Mouse (Mus musculus) olfactory bulb, adult 2 months (tissue): ENCODE results near the gene Gpr3. TPM values are rescaled to one million over a fixed set of nuclear protein-coding genes. Genes with fewer than 3 reads are reported as not detected.

Experiments used
- H3K27ac ChIP-seq: fragments of 200-500 bp; 2 replicates; pipeline ENCODE4 v1.5.1; 2012; ENCODE audit warnings: low read depth, low read length; ENCODE audit not compliant: insufficient read depth
- H3K4me1 ChIP-seq: fragments of 200-500 bp; 2 replicates; pipeline ENCODE4 v1.6.1; 2012; ENCODE audit warnings: low read length; ENCODE audit not compliant: control insufficient read depth, insufficient read depth
- H3K4me3 ChIP-seq: fragments of 200-500 bp; 2 replicates; pipeline ENCODE4 v1.5.1; 2012; ENCODE audit warnings: mild to moderate bottlenecking, low read depth, low read length, moderate library complexity; ENCODE audit not compliant: insufficient read depth
- CTCF ChIP-seq: fragments of 200-500 bp; IDR thresholded peaks from 2 replicates; pipeline ENCODE4 v1.5.1; 2012; ENCODE audit warnings: low read depth, mild to moderate bottlenecking, low read length, moderate library complexity; ENCODE audit not compliant: insufficient read depth
- POLR2A ChIP-seq: fragments of 200-500 bp; IDR thresholded peaks from 2 replicates; pipeline ENCODE4 v1.6.1; 2012; ENCODE audit warnings: mild to moderate bottlenecking, low read depth, low read length, moderate library complexity; ENCODE audit not compliant: insufficient read depth
- WGBS: fragments of 180-500 bp; shearing (Covaris S2); methylation state at CpG from one replicate; pipeline ENCODE4 v1.1.7; 2018; 5-methylcytosine and 5-hydroxymethylcytosine counted together
- polyA plus RNA-seq: library from polyadenylated mRNA; stranded (reverse); fragments of >200 nt; gene quantifications from 2 replicates; pipeline ENCODE4 v1.2.4, GENCODE M21; 2012; ENCODE audit warnings: low replicate concordance; ENCODE audit not compliant: missing spikeins, insufficient read depth, insufficient read length

Gpr3 gene
- polyA plus RNA-seq, 1 experiment, result not detected

DNA sequence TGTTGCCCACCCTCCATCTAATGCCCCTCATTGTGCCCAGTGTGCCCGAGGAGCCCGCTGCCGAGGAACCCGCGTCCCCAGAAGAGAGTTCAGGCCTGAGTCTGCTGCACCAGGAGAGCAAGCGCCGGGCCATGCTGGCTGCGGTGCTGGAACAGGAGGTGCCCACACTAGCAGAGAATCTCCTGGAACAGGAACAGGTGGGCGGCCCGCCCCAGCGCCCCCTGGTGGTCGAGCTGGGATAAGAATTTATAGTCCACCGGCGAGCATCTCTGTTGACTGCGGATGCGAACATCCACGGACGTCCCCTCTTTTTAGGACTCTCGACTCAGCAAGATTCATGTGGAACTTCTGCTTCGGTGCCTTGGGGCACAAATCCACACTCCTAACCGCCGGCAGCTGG is 38.3 kb upstream of the Gpr3 start:
- H3K27ac ChIP-seq, result no peak overlapping the region
- H3K4me1 ChIP-seq, result peaks cover 10% of the 10 kb centered on the region
- WGBS, result 5% methylated on average over 22 of the region's 22 CpGs
- H3K4me3 ChIP-seq, result peak overlapping the region; percentile 23
- peak; percentile 90 for TF ChIP-seq CTCF
- no peak for TF ChIP-seq POLR2A

DNA sequence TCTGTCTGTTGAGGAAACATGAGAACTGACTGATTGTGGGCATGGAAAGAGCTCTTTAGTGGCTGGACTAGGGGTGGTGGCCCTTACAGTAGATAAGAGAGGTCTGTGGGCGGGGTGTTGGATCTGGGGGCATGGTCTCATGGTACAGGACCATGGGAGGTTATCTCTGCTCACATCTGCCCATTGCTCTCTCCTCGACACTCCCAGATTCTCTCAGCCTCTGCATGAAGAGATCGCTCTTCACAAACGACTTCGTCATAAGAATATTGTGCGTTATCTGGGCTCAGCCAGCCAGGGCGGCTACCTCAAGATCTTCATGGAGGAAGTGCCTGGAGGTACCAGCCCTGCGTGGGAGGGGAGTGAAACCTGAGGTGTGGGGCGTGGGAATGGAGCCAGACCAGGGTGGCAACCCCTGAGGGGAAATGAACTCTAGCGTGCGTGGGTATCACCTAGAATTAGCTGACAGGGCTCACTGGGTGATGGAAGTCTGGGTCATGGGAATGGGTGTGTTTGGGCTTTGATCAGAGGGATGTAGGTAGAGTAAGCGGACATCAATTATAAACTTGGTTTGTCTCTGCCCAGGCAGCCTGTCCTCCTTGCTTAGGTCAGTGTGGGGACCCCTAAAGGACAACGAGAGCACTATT is 35.6 kb upstream of the Gpr3 start:
- WGBS, result 81% methylated on average over 13 of the region's 13 CpGs

DNA sequence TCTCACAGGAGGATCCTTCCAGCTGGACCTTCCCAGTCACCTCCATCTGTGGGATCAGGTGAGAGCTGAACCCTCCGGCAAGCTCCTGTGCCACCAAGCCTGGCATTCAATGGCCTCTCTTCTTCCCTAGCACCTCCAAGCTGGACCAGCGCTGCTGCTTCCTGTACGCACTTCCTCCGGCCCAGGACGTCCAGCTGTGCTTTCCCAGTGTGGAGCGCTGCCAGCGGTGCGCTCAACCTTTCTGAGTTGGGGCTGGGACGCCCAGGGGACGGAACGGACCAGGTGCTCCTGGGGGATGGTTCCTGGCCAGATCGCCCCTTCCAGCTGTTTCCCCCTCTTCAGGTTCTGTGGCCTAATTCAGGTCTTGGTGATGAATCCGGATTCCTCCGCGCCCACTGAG is 34.7 kb upstream of the Gpr3 start:
- Histone ChIP-seq H3K4me3 (no peak overlapping the region), H3K4me1 (peaks cover 10% of the 10 kb centered on the region), H3K27ac (no peak overlapping the region)
- WGBS, result 54% methylated on average over 15 of the region's 15 CpGs
- TF ChIP-seq CTCF (no peak), POLR2A (no peak)

More for the DNA sequence above, 35.6 kb upstream of the Gpr3 start:
- no peak overlapping the region for H3K4me3 ChIP-seq
- H3K4me1 ChIP-seq, result peaks cover 10% of the 10 kb centered on the region
- TF ChIP-seq POLR2A (no peak), CTCF (no peak)
- no peak overlapping the region for H3K27ac ChIP-seq

DNA sequence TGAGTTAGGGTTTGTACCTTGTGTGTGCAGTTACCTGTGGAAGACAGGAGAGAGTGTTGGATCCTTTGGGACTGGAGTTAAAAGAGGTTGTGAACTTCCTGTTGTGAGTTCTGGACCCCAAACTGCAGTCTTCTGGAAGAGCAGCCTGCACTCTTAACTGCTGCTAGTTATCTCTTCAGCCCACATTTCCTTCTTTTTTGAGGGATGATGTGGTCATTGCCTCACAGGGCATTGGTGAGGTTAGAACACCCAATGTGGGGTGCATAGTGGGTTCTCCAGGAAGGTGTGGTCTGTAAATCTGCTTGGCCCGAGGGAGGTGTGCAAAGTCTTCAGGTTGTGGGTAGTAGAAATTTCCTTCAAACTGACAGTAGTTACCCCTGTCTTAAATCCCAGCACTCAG is 32.0 kb upstream of the Gpr3 start:
- 83% methylated on average over 1 of the region's 1 CpGs for WGBS
- Histone ChIP-seq H3K4me1 (peaks cover 8% of the 10 kb centered on the region), H3K4me3 (no peak overlapping the region), H3K27ac (no peak overlapping the region)
- no peak for TF ChIP-seq POLR2A
- TF ChIP-seq CTCF, result no peak

DNA sequence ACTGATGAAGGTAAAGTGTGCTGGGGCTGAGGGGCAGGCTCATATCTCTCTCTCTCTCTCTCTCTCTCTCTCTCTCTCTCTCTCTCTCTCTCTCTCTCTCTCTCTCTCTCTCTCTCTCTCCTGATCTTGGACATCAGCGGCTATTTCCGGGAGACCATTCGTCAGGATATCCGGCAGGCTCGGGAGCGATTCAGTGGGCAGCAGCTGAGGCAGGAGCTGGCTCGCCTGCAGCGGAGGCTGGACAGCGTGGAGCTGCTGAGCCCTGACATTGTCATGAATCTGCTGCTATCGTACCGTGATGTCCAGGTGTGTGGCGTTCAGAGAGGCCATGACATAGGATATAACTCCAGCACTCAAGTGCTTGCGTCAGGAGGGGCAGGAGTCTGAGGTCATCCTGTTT is 31.2 kb upstream of the Gpr3 start:
- H3K27ac ChIP-seq, result no peak overlapping the region
- no peak overlapping the region for H3K4me3 ChIP-seq
- WGBS, result 66% methylated on average over 13 of the region's 13 CpGs
- peaks cover 8% of the 10 kb centered on the region for H3K4me1 ChIP-seq
- no peak for TF ChIP-seq CTCF
- no peak for TF ChIP-seq POLR2A

DNA sequence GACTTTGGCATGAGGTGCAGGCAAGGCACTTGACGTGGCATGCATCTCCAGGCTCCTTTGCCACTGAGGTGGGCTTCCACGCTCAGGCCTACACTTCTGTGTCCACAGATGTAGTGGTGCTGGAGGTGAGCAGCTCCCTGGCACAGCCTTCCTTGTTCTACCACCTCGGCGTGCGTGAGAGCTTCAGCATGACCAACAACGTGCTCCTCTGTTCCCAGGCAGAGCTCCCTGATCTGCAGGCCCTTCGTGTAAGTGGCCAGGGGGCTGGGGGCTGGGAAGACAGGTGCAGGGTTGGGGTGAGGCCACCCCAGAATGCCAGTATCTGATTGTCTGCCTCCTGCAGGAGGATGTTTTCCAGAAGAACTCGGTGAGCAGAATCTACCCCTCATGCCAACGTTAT is 30.4 kb upstream of the Gpr3 start:
- 64% methylated on average over 9 of the region's 9 CpGs for WGBS
- Histone ChIP-seq H3K4me3 (no peak overlapping the region), H3K27ac (no peak overlapping the region), H3K4me1 (peaks cover 8% of the 10 kb centered on the region)
- TF ChIP-seq CTCF (no peak), POLR2A (no peak)

DNA sequence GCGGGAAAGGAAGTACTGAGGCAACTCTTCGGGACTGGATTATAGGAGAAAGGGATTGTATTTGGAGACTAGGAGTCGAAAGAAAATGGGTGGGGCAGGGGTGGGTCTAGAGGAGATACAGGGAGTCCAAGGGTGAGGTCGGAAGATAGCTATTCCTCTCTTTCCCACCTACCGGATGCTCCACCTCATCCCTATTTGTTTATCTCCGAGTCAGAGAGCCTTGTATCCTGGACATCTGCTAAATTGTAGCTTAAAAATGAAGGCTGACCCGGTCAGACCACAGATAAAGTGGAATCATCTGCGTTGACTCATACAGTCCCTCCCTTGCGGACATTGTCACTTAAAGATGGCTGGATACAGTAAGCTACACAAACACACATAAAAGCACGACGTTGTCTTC is 29.6 kb upstream of the Gpr3 start:
- Histone ChIP-seq H3K4me3 (peak overlapping the region; percentile 71; the same call in 1 of the 2 replicates), H3K4me1 (peaks cover 8% of the 10 kb centered on the region), H3K27ac (no peak overlapping the region)
- WGBS, result 34% methylated on average over 11 of the region's 11 CpGs
- no peak for TF ChIP-seq CTCF
- no peak for TF ChIP-seq POLR2A

DNA sequence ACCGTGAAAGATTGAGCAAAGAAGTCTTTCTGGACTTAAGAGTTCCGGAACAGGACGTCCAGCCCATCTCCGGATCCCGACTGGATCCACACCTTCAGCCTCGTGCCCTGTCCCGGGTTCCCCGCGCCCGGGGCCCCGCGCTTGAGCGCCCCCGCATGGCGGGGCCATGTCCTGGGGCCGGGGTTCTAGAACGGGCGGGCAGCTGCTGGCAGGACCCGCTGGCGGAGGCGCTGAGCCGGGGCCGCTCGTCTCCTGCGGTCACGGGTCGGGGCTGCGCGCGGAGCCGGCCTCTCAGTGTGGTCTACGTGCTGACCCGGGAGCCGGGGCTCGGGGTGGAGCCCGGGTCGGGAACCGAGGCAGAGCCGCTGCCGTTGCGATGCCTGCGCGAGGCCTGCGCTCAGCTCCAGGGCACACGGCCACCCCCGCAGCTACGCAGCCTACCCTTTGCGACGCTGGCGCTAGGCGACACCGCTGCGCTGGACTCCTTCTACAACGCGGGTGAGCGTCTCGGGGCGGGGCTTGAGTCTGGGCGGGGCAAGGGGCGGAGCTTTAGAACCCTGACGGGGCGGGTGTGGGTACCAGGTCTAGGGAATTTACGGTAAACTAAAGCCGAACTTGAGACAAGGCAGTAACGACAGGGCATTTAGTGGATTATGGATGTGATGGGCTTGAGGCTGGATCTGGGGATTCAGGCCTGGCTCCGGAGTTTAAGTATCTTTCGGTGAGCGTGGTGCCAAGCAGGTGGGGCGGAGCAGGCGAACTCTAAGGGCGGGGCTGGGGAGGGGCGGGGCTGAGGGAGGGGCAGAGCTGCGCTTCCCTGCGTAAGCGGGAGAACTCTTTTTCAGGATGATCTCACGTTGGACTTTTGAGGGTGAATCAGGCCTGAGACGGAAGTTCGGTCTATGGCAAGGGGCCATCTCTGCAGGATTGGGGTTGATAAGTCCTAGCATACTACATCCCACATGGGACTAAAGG is 28.9 kb upstream of the Gpr3 start:
- TF ChIP-seq CTCF, result no peak
- TF ChIP-seq POLR2A, result peak; percentile 43; the same call in 1 of the 2 replicates
- Histone ChIP-seq H3K4me1 (peaks cover 8% of the 10 kb centered on the region), H3K4me3 (peak overlapping the region; percentile 71), H3K27ac (peak overlapping the region; percentile 21; the same call in 1 of the 2 replicates)
- WGBS, result 1% methylated on average over 78 of the region's 78 CpGs

DNA sequence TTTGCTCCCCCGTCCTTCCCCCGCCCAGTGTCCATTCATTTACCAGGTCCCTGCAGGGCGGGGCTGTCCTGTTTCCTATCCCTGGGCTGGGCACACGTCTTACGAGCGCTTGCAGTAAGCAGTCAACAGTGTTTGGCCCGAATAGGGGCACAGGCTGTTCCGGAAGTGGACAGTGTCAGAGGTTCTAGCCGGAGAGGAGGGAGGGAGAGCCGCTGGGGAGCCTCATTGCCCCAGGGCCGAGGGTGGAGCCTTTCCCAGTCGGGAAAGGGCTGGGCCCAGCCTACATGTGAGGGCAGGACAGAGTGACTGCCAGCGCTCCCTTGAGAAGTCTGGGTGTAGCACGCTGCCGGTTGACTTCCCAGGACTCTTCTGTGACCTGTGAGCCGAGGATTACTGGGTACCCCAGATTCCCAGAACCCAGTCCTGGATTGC is 28.2 kb upstream of the Gpr3 start, which contains the start of gene Map3k6:
Gene Map3k6 (plus strand): TSS at position 329 of the 432 bp plus-strand sequence.
- H3K27ac ChIP-seq, result peak within 1 kb of the TSS; percentile 21; the same call in 1 of the 2 replicates
- H3K4me1 ChIP-seq, result peaks cover 8% of the 10 kb centered on the region
- 31% methylated on average over 16 of the region's 16 CpGs for WGBS
- peak within 1 kb of the TSS; percentile 71 for H3K4me3 ChIP-seq
- TF ChIP-seq CTCF (no peak), POLR2A (no peak)
